Mouse (Mus musculus): ENCODE measurements at regions not wholly inside any gene's neighbourhood (a gene's known extent, or its start where the extent isn't known, plus 50 kb on each side); places are given as distances from the start of the nearest gene placed in this dataset.
"Not testable (repeated sequence)": the region's sequence is repeated elsewhere in the genome, so short reads cannot be mapped to it uniquely, and the experiment has no call there.

- Histone ChIP-seq H3K4me3 (no peak overlapping the region), H3K27ac (peak overlapping the region; percentile 69; the same call in 1 of the 2 replicates)
- no peak for TF ChIP-seq CTCF (conservative IDR thresholded peaks at IDR 0.05)
- DNase-seq (ENCODE audit: low spot score in 2 of 2): no peak
Measured at GRCm38 (mm10) chr13:97469999-97470398, 229.1 kb downstream of the Enc1 start.

GRCm38 (mm10) chr13:97468874-97469593, 228.1 kb downstream of the Enc1 start:
- TF ChIP-seq CTCF (conservative IDR thresholded peaks at IDR 0.05): no peak
- peak overlapping the region; percentile 69 for H3K27ac ChIP-seq
- no peak overlapping the region for H3K4me3 ChIP-seq
- peak in 1 of 2 experiments; percentile 54 for DNase-seq (ENCODE audit: low spot score in 2 of 2)

- not testable (repeated sequence) for DNase-seq (ENCODE audit: low spot score in 2 of 2); H3K27ac ChIP-seq; H3K4me3 ChIP-seq
Measured at GRCm38 (mm10) chr13:97466585-97466984, 225.7 kb downstream of the Enc1 start.

- TF ChIP-seq CTCF (conservative IDR thresholded peaks at IDR 0.05): no peak
- Histone ChIP-seq H3K4me3 (no peak overlapping the region), H3K27ac (no peak overlapping the region)
- DNase-seq (ENCODE audit: low spot score in 2 of 2): no peak
Measured at GRCm38 (mm10) chr13:97463798-97464197, 222.9 kb downstream of the Enc1 start.

- 0 out of 2 replicates have a peak overlapping the region, but pooled peaks have one; percentile 18 for H3K27ac ChIP-seq
- no peak overlapping the region for H3K4me3 ChIP-seq
- no peak for TF ChIP-seq CTCF (conservative IDR thresholded peaks at IDR 0.05)
- no peak for DNase-seq (ENCODE audit: low spot score in 2 of 2)
Measured at GRCm38 (mm10) chr13:97462884-97463235, 222.0 kb downstream of the Enc1 start.

GRCm38 (mm10) chr13:97462110-97462883, 221.4 kb downstream of the Enc1 start:
- Histone ChIP-seq H3K4me3 (no peak overlapping the region), H3K27ac (peak overlapping the region; percentile 48; the same call in 1 of the 2 replicates)
- TF ChIP-seq CTCF (conservative IDR thresholded peaks at IDR 0.05): no peak
- no peak for DNase-seq (ENCODE audit: low spot score in 2 of 2)

GRCm38 (mm10) chr13:97461207-97461606, 220.3 kb downstream of the Enc1 start:
- no peak for TF ChIP-seq CTCF (conservative IDR thresholded peaks at IDR 0.05)
- DNase-seq (ENCODE audit: low spot score in 2 of 2): no peak
- Histone ChIP-seq H3K27ac (peak overlapping the region; percentile 48), H3K4me3 (no peak overlapping the region)

GRCm38 (mm10) chr13:97459106-97459505, 218.2 kb downstream of the Enc1 start:
- H3K27ac ChIP-seq: no peak overlapping the region
- DNase-seq (ENCODE audit: low spot score in 2 of 2): no peak
- H3K4me3 ChIP-seq: no peak overlapping the region
- TF ChIP-seq CTCF (conservative IDR thresholded peaks at IDR 0.05): no peak

GRCm38 (mm10) chr13:97455961-97456360, 215.1 kb downstream of the Enc1 start:
- no peak for TF ChIP-seq CTCF (conservative IDR thresholded peaks at IDR 0.05)
- no peak for DNase-seq (ENCODE audit: low spot score in 2 of 2)
- Histone ChIP-seq H3K4me3 (no peak overlapping the region), H3K27ac (no peak overlapping the region)

- no peak for DNase-seq (ENCODE audit: low spot score in 2 of 2)
- TF ChIP-seq CTCF (conservative IDR thresholded peaks at IDR 0.05): no peak
Measured at GRCm38 (mm10) chr13:97454715-97455114, 213.8 kb downstream of the Enc1 start.

GRCm38 (mm10) chr13:97453469-97453868, 212.6 kb downstream of the Enc1 start:
- no peak for TF ChIP-seq CTCF (conservative IDR thresholded peaks at IDR 0.05)
- DNase-seq (ENCODE audit: low spot score in 2 of 2): no peak
- Histone ChIP-seq H3K27ac (no peak overlapping the region), H3K4me3 (no peak overlapping the region)

More at GRCm38 (mm10) chr13:97454715-97455114, 213.8 kb downstream of the Enc1 start:
- Histone ChIP-seq H3K27ac (no peak overlapping the region), H3K4me3 (no peak overlapping the region)

- DNase-seq (ENCODE audit: low spot score in 2 of 2): no peak
- H3K4me3 ChIP-seq: no peak overlapping the region
- no peak overlapping the region for H3K27ac ChIP-seq
- no peak for TF ChIP-seq CTCF (conservative IDR thresholded peaks at IDR 0.05)
Measured at GRCm38 (mm10) chr13:97453090-97453430, 212.2 kb downstream of the Enc1 start.

GRCm38 (mm10) chr13:97452386-97453089, 211.6 kb downstream of the Enc1 start:
- DNase-seq (ENCODE audit: low spot score in 2 of 2): no peak
- Histone ChIP-seq H3K4me3 (no peak overlapping the region), H3K27ac (no peak overlapping the region)
- no peak for TF ChIP-seq CTCF (conservative IDR thresholded peaks at IDR 0.05)

Data from layer of hippocampus, adult 2 months (tissue).